ENCODE assay signal across 8 mouse cellular contexts in the genomic region with DNA sequence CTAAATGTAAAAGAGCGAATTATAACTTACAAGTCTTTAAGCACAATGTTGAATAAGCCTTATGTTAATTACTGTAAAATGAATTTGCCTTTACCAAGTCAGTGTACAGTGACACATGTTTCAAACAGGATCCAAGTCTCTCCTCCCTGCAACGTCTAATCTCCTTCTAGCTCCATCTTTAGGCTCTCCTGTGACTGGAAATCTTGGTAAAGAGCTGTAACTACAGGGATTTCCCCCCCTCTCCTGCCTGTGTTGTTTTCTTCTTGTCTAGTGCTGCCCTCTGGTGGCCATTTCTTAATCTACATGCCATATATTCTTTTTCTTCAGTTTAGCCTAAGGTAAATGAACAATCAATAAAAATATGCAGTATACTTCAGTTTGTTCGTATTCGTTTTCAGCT.
DNase-seq lines count a peak whose midpoint lies in the region; ATAC-seq and TF ChIP-seq lines count a peak whose summit lies in the region.

No protein-coding gene starts in this region.

- peak; percentile 94 for DNase-seq in MEL (ENCODE audit: low read depth, low spot score)
- peak; percentile 68 to 70 for DNase-seq in heart, postnatal 36 days
- DNase-seq in layer of hippocampus, adult 11-12 months (ENCODE audit: low spot score): peak; percentile 93
- DNase-seq in lung, adult 2 months: peak; percentile 24
- peak; percentile 42 to 80 for DNase-seq in thymus, postnatal 10 days (ENCODE audit: low spot score in 2 of 2)

- ATAC-seq in cerebellum, adult (ENCODE audit: insufficient number of reproducible peaks, low FRiP score, low TSS enrichment): peak; percentile 71
- peak; percentile 90 for ATAC-seq in forebrain, embryonic 15.5 days (replicated peaks)
- peak; percentile 88 for ATAC-seq in neural tube, embryonic 15.5 days (ENCODE audit: low FRiP score)

- intact Hi-C loops in heart, postnatal 36 days (cut with DNase I): loop anchor here (1.0 to 2.0 kb wide), 3 partner anchors 226 to 374 kb away; no protein-coding TSS in a partner anchor

- no peaks in the 10 kb centered on the region for H3K27me3 ChIP-seq in MEL (ENCODE audit: control insufficient read depth in 1 of 2, insufficient read depth in 2 of 2, low read length in 2 of 2)
- no peaks in the 10 kb centered on the region for H3K27me3 ChIP-seq in forebrain, embryonic 15.5 days
- H3K27me3 ChIP-seq in neural tube, embryonic 15.5 days (replicated peaks): no peaks in the 10 kb centered on the region

- peak overlapping the region; percentile 44 for H3K4me2 ChIP-seq in forebrain, embryonic 15.5 days (replicated peaks)
- peak overlapping the region; percentile 53 for H3K4me2 ChIP-seq in neural tube, embryonic 15.5 days

- H3K9me3 ChIP-seq in MEL (replicated peaks; ENCODE audit: insufficient read depth, low read length): no peaks in the 10 kb centered on the region
- no peaks in the 10 kb centered on the region for H3K9me3 ChIP-seq in forebrain, embryonic 15.5 days
- H3K9me3 ChIP-seq in neural tube, embryonic 15.5 days (replicated peaks): no peaks in the 10 kb centered on the region

- WGBS in forebrain, embryonic 15.5 days: 19% methylated on average over 4 of the region's 4 CpGs
- 12% methylated on average over 4 of the region's 4 CpGs for WGBS in lung, adult 2 months
- 24% methylated on average over 4 of the region's 4 CpGs for WGBS in neural tube, embryonic 15.5 days

- no peak for TF ChIP-seq EP300 in MEL (IDR thresholded peaks at IDR 0.05; ENCODE audit: low read depth in 1 of 2, low read length in 2 of 2)

- peak overlapping the region; percentile 73 for H3K9ac ChIP-seq in MEL (ENCODE audit: control insufficient read depth, low read depth, low read length, poor library complexity, severe bottlenecking)
- H3K9ac ChIP-seq in forebrain, embryonic 15.5 days (replicated peaks): peak overlapping the region; percentile 36; the same call in 1 of the 2 replicates
- H3K9ac ChIP-seq in neural tube, embryonic 15.5 days (replicated peaks): no peak overlapping the region; the same call in 1 of the 2 replicates

- peaks cover 0 to 2% of the 10 kb centered on the region in 2 experiments; a peak in 1 of 4 replicates for H3K36me3 ChIP-seq in MEL (ENCODE audit: control insufficient read depth in 1 of 2, insufficient read depth in 2 of 2, low read length in 2 of 2)
- H3K36me3 ChIP-seq in forebrain, embryonic 15.5 days: no peaks in the 10 kb centered on the region
- no peaks in the 10 kb centered on the region for H3K36me3 ChIP-seq in neural tube, embryonic 15.5 days

- no peak for TF ChIP-seq POLR2A in MEL (IDR thresholded peaks at IDR 0.05; ENCODE audit: control insufficient read depth in 1 of 2, insufficient read depth in 1 of 2, low read depth in 1 of 2, low read length in 2 of 2, poor library complexity in 1 of 2)
- no peak for TF ChIP-seq POLR2A in lung, adult 2 months (IDR thresholded peaks at IDR 0.05; ENCODE audit: borderline replicate concordance, extremely low read depth, low read depth, low read length)

- H3K27ac ChIP-seq in MEL (ENCODE audit: control insufficient read depth, low read depth, low read length): peak overlapping the region; percentile 78
- peak overlapping the region; percentile 63 for H3K27ac ChIP-seq in forebrain, embryonic 15.5 days (replicated peaks)
- H3K27ac ChIP-seq in neural tube, embryonic 15.5 days (replicated peaks): peak overlapping the region; percentile 70

- 0 out of 4 replicates have a peak, but pooled peaks cover 0 to 2% of the 10 kb centered on the region in 2 experiments for H3K4me1 ChIP-seq in MEL (ENCODE audit: control insufficient read depth in 1 of 2, insufficient read depth in 2 of 2, low read length in 2 of 2)
- peaks cover 9% of the 10 kb centered on the region for H3K4me1 ChIP-seq in forebrain, embryonic 15.5 days
- H3K4me1 ChIP-seq in lung, adult 2 months (ENCODE audit: control insufficient read depth, insufficient read depth, low read length): no peaks in the 10 kb centered on the region; the same call in 1 of the 2 replicates
- peaks cover 9% of the 10 kb centered on the region for H3K4me1 ChIP-seq in neural tube, embryonic 15.5 days

- TF ChIP-seq RAD21 in MEL (IDR thresholded peaks at IDR 0.05; ENCODE audit: low read depth, low read length): peak; percentile 90

- H3K4me3 ChIP-seq in MEL (ENCODE audit: control insufficient read depth in 1 of 2, insufficient read depth in 1 of 2, low read depth in 2 of 2, low read length in 2 of 2): peak overlapping the region; percentile 60 to 90
- H3K4me3 ChIP-seq in forebrain, embryonic 15.5 days: peak overlapping the region; percentile 27
- H3K4me3 ChIP-seq in lung, adult 2 months (replicated peaks; ENCODE audit: extremely low read depth, low read depth, low read length): peak overlapping the region; percentile 11
- peak overlapping the region; percentile 26 for H3K4me3 ChIP-seq in neural tube, embryonic 15.5 days (replicated peaks)

- peak; percentile 24 to 86 (median 24); a peak in 5 of 6 replicates for TF ChIP-seq CTCF in MEL (IDR thresholded peaks at IDR 0.05 in 2 of 3, conservative IDR thresholded peaks at IDR 0.05 in 1 of 3; ENCODE audit: control insufficient read depth in 1 of 3, insufficient read depth in 1 of 3, low read depth in 2 of 3, low read length in 3 of 3, poor library complexity in 1 of 3, severe bottlenecking in 1 of 3)
- 0 out of 2 replicates have a peak, but pooled peaks have one; percentile 14 for TF ChIP-seq CTCF in lung, adult 2 months (IDR thresholded peaks at IDR 0.05; ENCODE audit: insufficient read depth, low read length)

- no peaks in the 10 kb centered on the region for H3K79me2 ChIP-seq in MEL (ENCODE audit: control insufficient read depth, insufficient read depth, low read length, poor library complexity)

TF ChIP-seq in MEL, 35 proteins besides CTCF, POLR2A, EP300 and RAD21:
- TF ChIP-seq SMC3 (IDR thresholded peaks at IDR 0.05; ENCODE audit: low read depth, low read length): peak; percentile 87
- no peak for TF ChIP-seq TBP (IDR thresholded peaks at IDR 0.05; ENCODE audit: low read depth, low read length)
- TF ChIP-seq POLR2AphosphoS2 (IDR thresholded peaks at IDR 0.05; ENCODE audit: low read length): no peak
- TF ChIP-seq ZMIZ1 (IDR thresholded peaks at IDR 0.05; ENCODE audit: low read depth, low read length): no peak
- no peak for TF ChIP-seq MYC (IDR thresholded peaks at IDR 0.05; ENCODE audit: low read depth, low read length)
- no peak for TF ChIP-seq GABPA (IDR thresholded peaks at IDR 0.05; ENCODE audit: low read depth, low read length)
- 0 out of 2 replicates have a peak, but pooled peaks have one; percentile 49 for TF ChIP-seq RCOR1 (IDR thresholded peaks at IDR 0.05; ENCODE audit: low read depth, low read length)
- TF ChIP-seq UBTF (IDR thresholded peaks at IDR 0.05; ENCODE audit: borderline replicate concordance, insufficient read depth, low read depth, low read length): no peak
- TF ChIP-seq ZNF384 (IDR thresholded peaks at IDR 0.05; ENCODE audit: low read depth, low read length): peak; percentile 37; the same call in 1 of the 2 replicates
- TF ChIP-seq E2F4 (IDR thresholded peaks at IDR 0.05; ENCODE audit: borderline replicate concordance, low read depth, low read length): no peak
- TF ChIP-seq MAFK (IDR thresholded peaks at IDR 0.05; ENCODE audit: borderline replicate concordance, low read depth, low read length): no peak
- TF ChIP-seq NELFE (IDR thresholded peaks at IDR 0.05; ENCODE audit: low read depth, low read length): no peak
- TF ChIP-seq ETS1 (IDR thresholded peaks at IDR 0.05; ENCODE audit: low read depth, low read length): no peak
- no peak for TF ChIP-seq MEF2A (IDR thresholded peaks at IDR 0.05; ENCODE audit: extremely low read depth, insufficient replicate concordance, low read depth, low read length, poor library complexity, severe bottlenecking)
- no peak for TF ChIP-seq USF2 (IDR thresholded peaks at IDR 0.05; ENCODE audit: borderline replicate concordance in 1 of 2, insufficient read depth in 1 of 2, low read depth in 1 of 2, low read length in 2 of 2)
- peak; percentile 57 for TF ChIP-seq SIN3A (IDR thresholded peaks at IDR 0.05; ENCODE audit: low read length)
- no peak for TF ChIP-seq TCF12 (IDR thresholded peaks at IDR 0.05; ENCODE audit: low read depth, low read length)
- TF ChIP-seq POLR2AphosphoS5 (IDR thresholded peaks at IDR 0.05; ENCODE audit: borderline replicate concordance, low read depth, low read length): no peak
- TF ChIP-seq MXI1 (IDR thresholded peaks at IDR 0.05; ENCODE audit: low read depth, low read length): peak; percentile 58
- TF ChIP-seq GATA1 (IDR thresholded peaks at IDR 0.05; ENCODE audit: low read depth, low read length): no peak
- no peak for TF ChIP-seq USF1 (IDR thresholded peaks at IDR 0.05; ENCODE audit: low read depth, low read length)
- TF ChIP-seq ZKSCAN1 (IDR thresholded peaks at IDR 0.05; ENCODE audit: low read depth, low read length): no peak
- no peak for TF ChIP-seq NRF1 (IDR thresholded peaks at IDR 0.05; ENCODE audit: insufficient read depth, low read depth, low read length, poor library complexity, severe bottlenecking)
- no peak for TF ChIP-seq MYB (IDR thresholded peaks at IDR 0.05; ENCODE audit: low read depth, low read length)
- no peak for TF ChIP-seq CHD1 (IDR thresholded peaks at IDR 0.05; ENCODE audit: low read depth, low read length)
- TF ChIP-seq ZC3H11A (IDR thresholded peaks at IDR 0.05; ENCODE audit: low read depth, low read length): peak; percentile 88
- no peak for TF ChIP-seq TAL1 (IDR thresholded peaks at IDR 0.05; ENCODE audit: low read length)
- TF ChIP-seq BHLHE40 (IDR thresholded peaks at IDR 0.05; ENCODE audit: borderline replicate concordance, low read depth, low read length): 0 out of 2 replicates have a peak, but pooled peaks have one; percentile 11
- peak; percentile 91 for TF ChIP-seq MAZ (IDR thresholded peaks at IDR 0.05; ENCODE audit: low read depth, low read length)
- TF ChIP-seq HCFC1 (IDR thresholded peaks at IDR 0.05; ENCODE audit: low read depth, low read length): no peak
- TF ChIP-seq KAT2A (conservative IDR thresholded peaks at IDR 0.05; ENCODE audit: low read depth, low read length): 0 out of 2 replicates have a peak, but pooled peaks have one; percentile 18
- no peak for TF ChIP-seq CHD2 (IDR thresholded peaks at IDR 0.05; ENCODE audit: low read length)
- no peak for TF ChIP-seq ELF1 (IDR thresholded peaks at IDR 0.05; ENCODE audit: low read depth, low read length)
- no peak for TF ChIP-seq JUND (IDR thresholded peaks at IDR 0.05; ENCODE audit: low read depth, low read length)
- TF ChIP-seq MAX (IDR thresholded peaks at IDR 0.05; ENCODE audit: low read length): no peak
TF ChIP-seq in MEL: peak in this region for 9.

Comparison
In these comparisons a context has a peak if more than half of its experiments do, and no peak if none do; other contexts are left out.
1. Peak in every context shown above with its lines: DNase-seq, ATAC-seq, H3K4me3 ChIP-seq and H3K27ac ChIP-seq.
2. DNase-seq: peak in every context shown above with its lines; median percentile 94 in MEL; 93 in layer of hippocampus, adult 11-12 months; 69 in heart, postnatal 36 days; 61 in thymus, postnatal 10 days; 24 in lung, adult 2 months.
3. H3K4me3 ChIP-seq: peak in every context shown above with its lines; median percentile 75 in MEL; 27 in forebrain, embryonic 15.5 days; 26 in neural tube, embryonic 15.5 days; 11 in lung, adult 2 months.